Mouse (Mus musculus): Measurements from ENCODE around the gene Tagln2.

Gene Tagln2

GRCm38 (mm10) chr1:172499765-172500441 is at the start of gene Tagln2:
Tagln2 (plus strand) TSS chr1:172500047.
- peak; percentile 24 to 32 for DNase-seq (ENCODE audit: low read depth in 2 of 2, low spot score in 2 of 2)

- DNase-seq (ENCODE audit: low read depth in 2 of 2, low spot score in 2 of 2), result no peak
Measured at GRCm38 (mm10) chr1:172450226-172450625, 49.6 kb upstream of the Tagln2 start.

- DNase-seq (ENCODE audit: low read depth in 2 of 2, low spot score in 2 of 2), result no peak
Measured at GRCm38 (mm10) chr1:172450848-172451470, 48.9 kb upstream of the Tagln2 start.

- no peak for DNase-seq (ENCODE audit: low read depth in 2 of 2, low spot score in 2 of 2)
Measured at GRCm38 (mm10) chr1:172452911-172453310, 46.9 kb upstream of the Tagln2 start.

- no peak for DNase-seq (ENCODE audit: low read depth in 2 of 2, low spot score in 2 of 2)
Measured at GRCm38 (mm10) chr1:172453810-172454209, 46.0 kb upstream of the Tagln2 start.

- peak in 1 of 2 experiments; percentile 3 for DNase-seq (ENCODE audit: low read depth in 2 of 2, low spot score in 2 of 2)
Measured at GRCm38 (mm10) chr1:172455416-172455815, 44.4 kb upstream of the Tagln2 start.

GRCm38 (mm10) chr1:172456001-172456677 is 43.7 kb upstream of the Tagln2 start:
- no peak for DNase-seq (ENCODE audit: low read depth in 2 of 2, low spot score in 2 of 2)

GRCm38 (mm10) chr1:172457196-172457595 is 42.7 kb upstream of the Tagln2 start:
- no peak for DNase-seq (ENCODE audit: low read depth in 2 of 2, low spot score in 2 of 2)

- no peak for DNase-seq (ENCODE audit: low read depth in 2 of 2, low spot score in 2 of 2)
Measured at GRCm38 (mm10) chr1:172458041-172458440, 41.8 kb upstream of the Tagln2 start.

GRCm38 (mm10) chr1:172461602-172462001 is 38.2 kb upstream of the Tagln2 start:
- DNase-seq (ENCODE audit: low read depth in 2 of 2, low spot score in 2 of 2), result no peak

- no peak for DNase-seq (ENCODE audit: low read depth in 2 of 2, low spot score in 2 of 2)
Measured at GRCm38 (mm10) chr1:172462534-172462933, 37.3 kb upstream of the Tagln2 start.

GRCm38 (mm10) chr1:172463387-172464333 is 36.2 kb upstream of the Tagln2 start:
- no peak for DNase-seq (ENCODE audit: low read depth in 2 of 2, low spot score in 2 of 2)

GRCm38 (mm10) chr1:172468301-172468877 is 31.5 kb upstream of the Tagln2 start:
- no peak for DNase-seq (ENCODE audit: low read depth in 2 of 2, low spot score in 2 of 2)

GRCm38 (mm10) chr1:172469373-172469772 is 30.5 kb upstream of the Tagln2 start:
- DNase-seq (ENCODE audit: low read depth in 2 of 2, low spot score in 2 of 2), result no peak

- DNase-seq (ENCODE audit: low read depth in 2 of 2, low spot score in 2 of 2), result no peak
Measured at GRCm38 (mm10) chr1:172469810-172470448, 29.9 kb upstream of the Tagln2 start.

- DNase-seq (ENCODE audit: low read depth in 2 of 2, low spot score in 2 of 2), result no peak
Measured at GRCm38 (mm10) chr1:172472909-172473308, 26.9 kb upstream of the Tagln2 start.

GRCm38 (mm10) chr1:172474196-172474595 is 25.7 kb upstream of the Tagln2 start:
- DNase-seq (ENCODE audit: low read depth in 2 of 2, low spot score in 2 of 2), result no peak

- no peak for DNase-seq (ENCODE audit: low read depth in 2 of 2, low spot score in 2 of 2)
Measured at GRCm38 (mm10) chr1:172475054-172475741, 24.6 kb upstream of the Tagln2 start, which contains the start of gene Slamf9. Slamf9 (plus strand) TSS chr1:172475358.

- no peak for DNase-seq (ENCODE audit: low read depth in 2 of 2, low spot score in 2 of 2)
Measured at GRCm38 (mm10) chr1:172478020-172478419, 21.8 kb upstream of the Tagln2 start.

- DNase-seq (ENCODE audit: low read depth in 2 of 2, low spot score in 2 of 2), result no peak
Measured at GRCm38 (mm10) chr1:172480376-172480775, 19.5 kb upstream of the Tagln2 start.
